Mouse (Mus musculus): ENCODE measurements at regions not wholly inside any gene's neighbourhood (a gene's known extent, or its start where the extent isn't known, plus 50 kb on each side); places are given as distances from the start of the nearest gene placed in this dataset.
A peak's percentile ranks its signal among the peaks of the same experiment; 100 is the strongest.

GRCm38 (mm10) chr3:140875500-140876200 is 336.5 kb downstream of the Pdha2 start:
- no peak for DNase-seq

GRCm38 (mm10) chr3:140874070-140874895 is 337.9 kb downstream of the Pdha2 start:
- no peak for DNase-seq

- no peak for DNase-seq
Measured at GRCm38 (mm10) chr3:140872511-140872910, 339.6 kb downstream of the Pdha2 start.

- DNase-seq: no peak
Measured at GRCm38 (mm10) chr3:140871261-140871660, 340.9 kb downstream of the Pdha2 start.

- no peak for DNase-seq
Measured at GRCm38 (mm10) chr3:140840197-140840596, 372.0 kb downstream of the Pdha2 start.

GRCm38 (mm10) chr3:140837976-140838581 is 374.1 kb downstream of the Pdha2 start:
- DNase-seq: no peak

GRCm38 (mm10) chr3:140821266-140821665 is 390.9 kb downstream of the Pdha2 start:
- no peak for DNase-seq

GRCm38 (mm10) chr3:140805586-140805985 is 406.6 kb downstream of the Pdha2 start:
- no peak for DNase-seq

- DNase-seq: no peak
Measured at GRCm38 (mm10) chr3:140792943-140793342, 419.2 kb downstream of the Pdha2 start.

GRCm38 (mm10) chr3:140785700-140786099 is 426.5 kb downstream of the Pdha2 start:
- no peak for DNase-seq

- DNase-seq: no peak
Measured at GRCm38 (mm10) chr3:140760051-140760450, 452.1 kb downstream of the Pdha2 start.

- DNase-seq: no peak
Measured at GRCm38 (mm10) chr3:140744501-140744900, 467.7 kb downstream of the Pdha2 start.

GRCm38 (mm10) chr3:140740430-140740829 is 471.7 kb downstream of the Pdha2 start:
- DNase-seq: no peak

GRCm38 (mm10) chr3:140738654-140739369 is 473.3 kb downstream of the Pdha2 start:
- no peak for DNase-seq

GRCm38 (mm10) chr3:140716896-140717295 is 495.3 kb downstream of the Pdha2 start:
- no peak for DNase-seq

GRCm38 (mm10) chr3:140707591-140708131 is 504.5 kb downstream of the Pdha2 start:
- no peak for DNase-seq

- DNase-seq: no peak
Measured at GRCm38 (mm10) chr3:140706725-140707124, 505.4 kb downstream of the Pdha2 start.

- peak; percentile 6 for DNase-seq
Measured at GRCm38 (mm10) chr3:140705536-140705935, 506.6 kb downstream of the Pdha2 start.

- no peak for DNase-seq
Measured at GRCm38 (mm10) chr3:140702929-140703328, 509.2 kb downstream of the Pdha2 start.

- no peak for DNase-seq
Measured at GRCm38 (mm10) chr3:140702271-140702681, 509.9 kb downstream of the Pdha2 start.

- no peak for DNase-seq
Measured at GRCm38 (mm10) chr3:140697295-140697694, 514.9 kb downstream of the Pdha2 start.

GRCm38 (mm10) chr3:140682794-140683193 is 529.4 kb downstream of the Pdha2 start:
- no peak for DNase-seq

Measured in layer of hippocampus, adult 9-11 months (tissue).